Mouse (Mus musculus) MEL (cell line): ENCODE measurements around the gene Sik1.

Experiments used
- GATA1 ChIP-seq: IDR thresholded peaks from 2 replicates; pipeline ENCODE4 v1.6.1; 2011; ENCODE audit warnings: low read depth, low read length, improper control_type of control experiment
- HCFC1 ChIP-seq: IDR thresholded peaks from 2 replicates; pipeline ENCODE4 v1.6.1; 2012; ENCODE audit warnings: low read depth, mild to moderate bottlenecking, inconsistent platforms, low read length, improper control_type of control experiment, moderate library complexity
- KAT2A ChIP-seq: conservative IDR thresholded peaks from 2 replicates; pipeline ENCODE4 v1.6.1; 2012; ENCODE audit warnings: low read depth, low read length, improper control_type of control experiment, inconsistent platforms
- MAX ChIP-seq: IDR thresholded peaks from 2 replicates; pipeline ENCODE4 v1.6.1; 2011; ENCODE audit warnings: low read length, improper control_type of control experiment
- MYC ChIP-seq: IDR thresholded peaks from 2 replicates; pipeline ENCODE4 v1.6.1; 2011; ENCODE audit warnings: low read depth, mild to moderate bottlenecking, low read length, improper control_type of control experiment, moderate library complexity
- POLR2A ChIP-seq, 2 experiments: IDR thresholded peaks; 2 replicates each; pipeline ENCODE4 v1.6.1; 2011 to 2012; ENCODE audit warnings: low read length in 2 of 2, mild to moderate bottlenecking in 2 of 2, control low read depth in 1 of 2, improper control_type of control experiment in 1 of 2, low read depth in 1 of 2, moderate library complexity in 1 of 2; ENCODE audit not compliant: control insufficient read depth in 1 of 2, insufficient read depth in 1 of 2, poor library complexity in 1 of 2
- TBP ChIP-seq: IDR thresholded peaks from 2 replicates; pipeline ENCODE4 v1.8.0; 2011; ENCODE audit warnings: low read depth, low read length, improper control_type of control experiment
- USF1 ChIP-seq: IDR thresholded peaks from 2 replicates; pipeline ENCODE4 v1.6.1; 2014; ENCODE audit warnings: low read depth, mild to moderate bottlenecking, inconsistent platforms, low read length, improper control_type of control experiment, moderate library complexity

DNA sequence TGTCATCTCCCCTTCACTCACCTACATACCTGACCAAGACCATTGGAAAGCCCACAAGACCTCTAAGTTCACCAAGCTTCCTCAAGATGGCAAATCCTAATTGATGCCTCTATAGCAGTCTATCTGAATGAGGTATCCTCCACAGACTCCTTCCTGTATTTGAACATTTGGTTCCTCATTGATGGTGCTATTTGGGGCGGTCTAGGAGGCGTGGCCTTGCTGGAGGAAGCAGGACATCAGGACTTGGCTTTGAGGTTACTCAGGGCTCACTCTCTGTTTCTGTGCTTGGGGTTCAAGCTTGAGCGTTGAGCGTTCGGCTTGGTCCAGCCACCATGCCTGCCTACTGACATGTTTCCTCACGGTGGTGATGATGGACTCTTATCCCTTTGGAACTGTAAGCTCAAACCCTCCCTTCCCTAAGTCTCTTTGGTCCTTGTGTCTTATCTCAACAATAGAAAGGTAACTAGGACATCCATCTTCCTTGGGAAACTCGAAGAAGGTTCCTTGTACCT lies 54.7 kb downstream of the Sik1 start:
- TF ChIP-seq USF1 (no peak), POLR2A (IDR thresholded peaks at IDR 0.05; ENCODE audit: control insufficient read depth in 1 of 2, insufficient read depth in 1 of 2, low read depth in 1 of 2, low read length in 2 of 2, poor library complexity in 1 of 2) (no peak), MAX (no peak), TBP (no peak), MYC (no peak), HCFC1 (no peak), GATA1 (no peak), KAT2A (no peak)
